Mouse (Mus musculus): Measurements from ENCODE around the gene Rab3il1. TPM values are rescaled to one million over a fixed set of nuclear protein-coding genes. Genes with fewer than 3 reads are reported as not detected.

Rab3il1 gene
- polyA plus RNA-seq, 1 experiment from 2014 or later = 53.8 TPM

DNA sequence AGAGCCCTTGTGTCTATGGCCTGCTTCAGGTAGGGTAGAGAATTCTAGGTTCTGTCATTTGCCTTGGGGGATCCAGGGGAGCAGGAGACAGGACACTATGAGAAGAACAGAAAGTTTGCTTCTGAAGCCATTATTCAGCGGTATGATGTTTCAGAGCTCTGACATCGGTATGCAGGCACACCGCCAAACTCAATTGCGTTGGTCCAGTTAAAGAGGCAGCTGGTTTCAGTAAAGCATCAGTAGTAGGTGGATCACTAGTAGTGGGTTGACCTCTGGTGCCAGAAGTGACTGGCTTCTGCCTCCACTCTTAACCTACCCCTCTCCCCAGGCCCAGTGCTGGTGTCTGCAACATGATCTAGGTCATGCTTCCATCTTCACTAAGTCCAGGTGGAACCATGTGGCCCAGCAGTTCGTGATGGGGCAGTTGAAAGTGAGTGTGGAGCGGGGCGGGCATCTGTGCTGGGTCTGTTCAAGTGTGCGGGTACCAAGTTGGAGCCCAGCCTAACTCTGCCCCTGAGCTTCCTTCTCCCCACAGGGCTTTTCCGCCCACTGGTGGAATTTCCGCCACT is 52.3 kb downstream of the Rab3il1 start:
- no peak overlapping the region for H3K27ac ChIP-seq (replicated peaks; ENCODE audit: low read depth, low read length)
- 85% methylated on average over 10 of the region's 10 CpGs for WGBS
- no peak for ATAC-seq (replicated peaks; ENCODE audit: insufficient number of reproducible peaks, low FRiP score, low TSS enrichment, low read depth)
- no peaks in the 10 kb centered on the region for H3K36me3 ChIP-seq (replicated peaks; ENCODE audit: control insufficient read depth, insufficient read depth, low read depth, low read length)
- no peaks in the 10 kb centered on the region for H3K27me3 ChIP-seq (ENCODE audit: control insufficient read depth, insufficient read depth, low read length)
- H3K4me3 ChIP-seq (ENCODE audit: low read depth, low read length) = no peak overlapping the region
- no peak overlapping the region for H3K9ac ChIP-seq (replicated peaks; ENCODE audit: low read length)
- no peak overlapping the region for H3K4me2 ChIP-seq (ENCODE audit: low read depth, low read length)
- H3K9me3 ChIP-seq (replicated peaks; ENCODE audit: control insufficient read depth, low read length) = no peaks in the 10 kb centered on the region
- no peaks in the 10 kb centered on the region for H3K4me1 ChIP-seq (ENCODE audit: control insufficient read depth, insufficient read depth, low read length)
- DNase-seq (ENCODE audit: low spot score) = no peak

DNA sequence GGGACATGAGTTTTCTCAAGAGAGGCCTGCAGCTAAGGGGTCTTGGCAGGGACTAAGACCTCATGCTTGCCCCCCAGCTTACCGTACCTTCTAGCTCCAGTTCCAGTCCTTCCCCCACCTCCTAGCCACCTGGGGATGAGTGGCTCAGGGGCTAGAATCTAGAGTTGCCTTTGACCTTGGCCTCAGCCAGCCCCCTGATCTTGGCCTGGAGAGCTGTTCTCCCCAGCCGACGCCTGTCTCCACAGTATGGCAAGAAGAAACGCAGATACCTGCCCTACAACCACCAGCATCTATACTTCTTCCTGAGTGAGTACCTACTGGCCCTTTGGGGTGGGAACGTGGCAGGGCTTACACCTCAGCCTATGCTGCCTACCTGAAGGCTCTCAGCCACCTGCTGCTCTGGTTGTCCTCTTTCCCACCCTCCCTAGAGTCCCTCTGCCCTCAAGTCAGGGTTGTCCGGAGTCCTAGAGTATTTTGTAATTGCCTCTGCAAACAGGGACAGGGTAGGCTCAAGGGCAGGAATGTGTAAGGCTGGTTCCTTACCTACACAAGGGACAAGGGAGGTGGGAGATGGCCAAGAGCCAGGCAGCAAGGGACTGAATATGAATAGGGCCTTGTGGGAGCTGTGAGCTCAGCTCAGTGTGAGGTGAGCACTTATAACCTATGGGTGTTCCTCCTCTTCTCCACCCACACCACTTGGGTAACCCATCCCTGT is 53.0 kb downstream of the Rab3il1 start:
- Histone ChIP-seq H3K9ac (replicated peaks; ENCODE audit: low read length) (no peak overlapping the region), H3K4me3 (ENCODE audit: low read depth, low read length) (no peak overlapping the region), H3K36me3 (replicated peaks; ENCODE audit: control insufficient read depth, insufficient read depth, low read depth, low read length) (no peaks in the 10 kb centered on the region), H3K4me1 (ENCODE audit: control insufficient read depth, insufficient read depth, low read length) (no peaks in the 10 kb centered on the region), H3K27ac (replicated peaks; ENCODE audit: low read depth, low read length) (no peak overlapping the region), H3K9me3 (replicated peaks; ENCODE audit: control insufficient read depth, low read length) (no peaks in the 10 kb centered on the region), H3K27me3 (ENCODE audit: control insufficient read depth, insufficient read depth, low read length) (no peaks in the 10 kb centered on the region), H3K4me2 (ENCODE audit: low read depth, low read length) (no peak overlapping the region)
- DNase-seq (ENCODE audit: low spot score) (no peak), ATAC-seq (replicated peaks; ENCODE audit: insufficient number of reproducible peaks, low FRiP score, low TSS enrichment, low read depth) (no peak)
- 89% methylated on average over 6 of the region's 6 CpGs for WGBS

GRCm38 (mm10) chr19:10055261-10055660 is 53.8 kb downstream of the Rab3il1 start:
- H3K9me3 ChIP-seq (replicated peaks; ENCODE audit: control insufficient read depth, low read length) = no peaks in the 10 kb centered on the region
- no peaks in the 10 kb centered on the region for H3K4me1 ChIP-seq (ENCODE audit: control insufficient read depth, insufficient read depth, low read length)
- ATAC-seq (replicated peaks; ENCODE audit: insufficient number of reproducible peaks, low FRiP score, low TSS enrichment, low read depth) (no peak), DNase-seq (ENCODE audit: low spot score) (no peak)
- no peak overlapping the region for H3K27ac ChIP-seq (replicated peaks; ENCODE audit: low read depth, low read length)
- no peaks in the 10 kb centered on the region for H3K27me3 ChIP-seq (ENCODE audit: control insufficient read depth, insufficient read depth, low read length)
- no peak overlapping the region for H3K9ac ChIP-seq (replicated peaks; ENCODE audit: low read length)
- 87% methylated on average over 3 of the region's 3 CpGs for WGBS
- no peak overlapping the region for H3K4me3 ChIP-seq (ENCODE audit: low read depth, low read length)
- H3K36me3 ChIP-seq (replicated peaks; ENCODE audit: control insufficient read depth, insufficient read depth, low read depth, low read length) = no peaks in the 10 kb centered on the region
- no peak overlapping the region for H3K4me2 ChIP-seq (ENCODE audit: low read depth, low read length)

GRCm38 (mm10) chr19:10055783-10056660 is 54.6 kb downstream of the Rab3il1 start:
- Histone ChIP-seq H3K4me2 (ENCODE audit: low read depth, low read length) (no peak overlapping the region), H3K4me1 (ENCODE audit: control insufficient read depth, insufficient read depth, low read length) (no peaks in the 10 kb centered on the region), H3K27me3 (ENCODE audit: control insufficient read depth, insufficient read depth, low read length) (no peaks in the 10 kb centered on the region), H3K4me3 (ENCODE audit: low read depth, low read length) (no peak overlapping the region), H3K9me3 (replicated peaks; ENCODE audit: control insufficient read depth, low read length) (no peaks in the 10 kb centered on the region), H3K36me3 (replicated peaks; ENCODE audit: control insufficient read depth, insufficient read depth, low read depth, low read length) (no peaks in the 10 kb centered on the region), H3K9ac (replicated peaks; ENCODE audit: low read length) (no peak overlapping the region), H3K27ac (replicated peaks; ENCODE audit: low read depth, low read length) (no peak overlapping the region)
- no peak for DNase-seq (ENCODE audit: low spot score)
- ATAC-seq (replicated peaks; ENCODE audit: insufficient number of reproducible peaks, low FRiP score, low TSS enrichment, low read depth) = 0 out of 2 replicates have a peak, but pooled peaks have one; percentile 25
- WGBS = 88% methylated on average over 22 of the region's 22 CpGs

DNA sequence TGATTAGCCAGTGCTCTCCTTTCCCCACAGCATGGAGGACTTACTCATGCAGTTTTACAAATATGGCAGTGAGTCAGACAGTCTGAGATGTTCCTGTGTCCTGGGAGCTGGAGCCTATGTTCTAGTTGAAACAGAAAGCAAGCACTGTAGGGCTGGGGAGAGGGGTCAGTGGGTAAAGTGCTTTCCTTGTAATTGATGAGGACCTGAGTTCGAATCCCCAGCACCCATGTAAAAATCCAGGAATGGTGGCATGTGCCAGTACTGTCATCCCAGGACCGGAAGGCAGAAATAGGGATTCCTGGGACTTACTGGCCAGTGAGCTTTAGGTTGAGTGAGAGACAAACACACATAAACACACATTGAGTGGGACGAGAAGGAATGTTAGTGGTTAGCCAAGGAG is 55.2 kb downstream of the Rab3il1 start:
- Histone ChIP-seq H3K4me1 (ENCODE audit: control insufficient read depth, insufficient read depth, low read length) (no peaks in the 10 kb centered on the region), H3K4me3 (ENCODE audit: low read depth, low read length) (no peak overlapping the region), H3K27me3 (ENCODE audit: control insufficient read depth, insufficient read depth, low read length) (no peaks in the 10 kb centered on the region), H3K27ac (replicated peaks; ENCODE audit: low read depth, low read length) (no peak overlapping the region), H3K4me2 (ENCODE audit: low read depth, low read length) (no peak overlapping the region), H3K36me3 (replicated peaks; ENCODE audit: control insufficient read depth, insufficient read depth, low read depth, low read length) (peaks cover under 1% of the 10 kb centered on the region; the same call in 1 of the 2 replicates), H3K9ac (replicated peaks; ENCODE audit: low read length) (no peak overlapping the region), H3K9me3 (replicated peaks; ENCODE audit: control insufficient read depth, low read length) (no peaks in the 10 kb centered on the region)
- ATAC-seq (replicated peaks; ENCODE audit: insufficient number of reproducible peaks, low FRiP score, low TSS enrichment, low read depth) = no peak
- DNase-seq (ENCODE audit: low spot score) = no peak
- WGBS = 88% methylated on average over 3 of the region's 3 CpGs

DNA sequence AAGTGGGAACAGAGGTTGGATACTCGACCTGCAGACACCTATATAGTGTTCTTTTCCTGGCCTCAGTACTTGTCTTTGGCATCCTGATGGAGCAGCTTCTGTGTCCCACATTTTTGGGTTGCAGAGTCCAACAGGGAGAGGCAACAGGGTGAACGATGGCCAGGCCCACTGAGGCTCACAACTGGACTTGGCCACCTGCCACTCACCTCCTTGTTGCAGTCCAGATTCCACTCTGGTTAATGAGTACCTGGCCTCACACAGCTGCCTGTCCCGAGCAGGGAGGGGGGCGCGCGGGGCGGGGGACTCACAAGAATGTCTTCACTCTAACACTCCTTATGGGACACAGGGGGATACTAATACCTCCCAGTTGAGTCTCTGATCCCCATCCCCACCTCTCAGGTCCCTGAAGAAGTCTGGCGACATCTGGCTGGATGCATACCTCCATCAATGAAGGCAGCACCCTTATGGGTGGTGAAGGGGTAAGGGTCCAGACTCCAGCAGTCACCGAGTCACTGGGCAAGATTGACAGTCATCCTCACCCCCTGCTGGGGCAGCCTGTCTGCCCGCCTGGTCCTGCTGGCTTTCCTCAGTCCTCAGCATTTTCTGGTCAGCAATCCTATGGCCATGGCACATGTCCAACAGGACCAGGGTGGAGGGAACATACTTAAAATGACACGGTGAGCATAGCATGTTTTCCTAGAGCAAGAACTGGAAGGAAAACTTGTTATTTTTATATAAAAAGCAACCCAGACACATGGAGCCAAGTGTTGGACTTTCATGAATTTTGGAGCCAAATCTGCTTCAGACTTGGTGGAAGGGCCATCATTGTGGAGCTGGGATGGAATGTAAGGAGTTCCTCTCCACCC is 56.2 kb downstream of the Rab3il1 start:
- H3K27ac ChIP-seq (replicated peaks; ENCODE audit: low read depth, low read length) = no peak overlapping the region
- H3K4me3 ChIP-seq (ENCODE audit: low read depth, low read length) = no peak overlapping the region
- H3K36me3 ChIP-seq (replicated peaks; ENCODE audit: control insufficient read depth, insufficient read depth, low read depth, low read length) = peaks cover 6% of the 10 kb centered on the region; the same call in 1 of the 2 replicates
- ATAC-seq (replicated peaks; ENCODE audit: insufficient number of reproducible peaks, low FRiP score, low TSS enrichment, low read depth) (no peak), DNase-seq (ENCODE audit: low spot score) (no peak)
- no peaks in the 10 kb centered on the region for H3K4me1 ChIP-seq (ENCODE audit: control insufficient read depth, insufficient read depth, low read length)
- no peak overlapping the region for H3K9ac ChIP-seq (replicated peaks; ENCODE audit: low read length)
- no peaks in the 10 kb centered on the region for H3K27me3 ChIP-seq (ENCODE audit: control insufficient read depth, insufficient read depth, low read length)
- H3K9me3 ChIP-seq (replicated peaks; ENCODE audit: control insufficient read depth, low read length) = no peaks in the 10 kb centered on the region
- no peak overlapping the region for H3K4me2 ChIP-seq (ENCODE audit: low read depth, low read length)
- WGBS = 72% methylated on average over 11 of the region's 11 CpGs

GRCm38 (mm10) chr19:10058352-10058825 is 56.9 kb downstream of the Rab3il1 start:
- Histone ChIP-seq H3K27me3 (ENCODE audit: control insufficient read depth, insufficient read depth, low read length) (no peaks in the 10 kb centered on the region), H3K9ac (replicated peaks; ENCODE audit: low read length) (no peak overlapping the region), H3K27ac (replicated peaks; ENCODE audit: low read depth, low read length) (no peak overlapping the region), H3K4me1 (ENCODE audit: control insufficient read depth, insufficient read depth, low read length) (no peaks in the 10 kb centered on the region), H3K9me3 (replicated peaks; ENCODE audit: control insufficient read depth, low read length) (no peaks in the 10 kb centered on the region), H3K36me3 (replicated peaks; ENCODE audit: control insufficient read depth, insufficient read depth, low read depth, low read length) (peaks cover 11% of the 10 kb centered on the region; the same call in 1 of the 2 replicates), H3K4me3 (ENCODE audit: low read depth, low read length) (no peak overlapping the region), H3K4me2 (ENCODE audit: low read depth, low read length) (no peak overlapping the region)
- no peak for DNase-seq (ENCODE audit: low spot score)
- 96% methylated on average over 1 of the region's 1 CpGs for WGBS
- no peak for ATAC-seq (replicated peaks; ENCODE audit: insufficient number of reproducible peaks, low FRiP score, low TSS enrichment, low read depth)

Measured in embryonic facial prominence, embryonic 11.5 days (tissue).